Mouse (Mus musculus) heart, embryonic 10.5 days (tissue): Measurements from ENCODE around the gene Anxa1. TPM values are rescaled to one million over a fixed set of nuclear protein-coding genes. Genes with fewer than 3 reads are reported as not detected.

Experiments used
- DNase-seq: peaks from one replicate; pipeline ENCODE4 v3.0.0-alpha.2; 2017; ENCODE audit warnings: low spot score
- H3K27ac ChIP-seq: fragments of 300-500 bp; sonication (generic); 2 replicates; pipeline ENCODE4 v1.5.1; 2016; ENCODE audit warnings: mild to moderate bottlenecking
- H3K27me3 ChIP-seq: fragments of 300-500 bp; sonication (generic); 2 replicates; pipeline ENCODE4 v1.6.1; 2016; ENCODE audit warnings: mild to moderate bottlenecking; ENCODE audit not compliant: poor library complexity, insufficient read depth, severe bottlenecking
- H3K36me3 ChIP-seq: fragments of 300-500 bp; sonication (generic); 2 replicates; pipeline ENCODE4 v1.6.1; 2016; ENCODE audit warnings: mild to moderate bottlenecking, moderate library complexity
- H3K4me1 ChIP-seq: fragments of 300-500 bp; sonication (generic); 2 replicates; pipeline ENCODE4 v1.6.1; 2016; ENCODE audit warnings: mild to moderate bottlenecking
- H3K4me3 ChIP-seq: fragments of 300-500 bp; sonication (generic); 2 replicates; pipeline ENCODE4 v1.5.1; 2016; ENCODE audit warnings: mild to moderate bottlenecking, moderate library complexity
- H3K9me3 ChIP-seq: fragments of 300-500 bp; sonication (generic); 2 replicates; pipeline ENCODE4 v1.6.1; 2016; ENCODE audit warnings: mild to moderate bottlenecking, moderate library complexity
- WGBS: fragments of 180-500 bp; shearing (Covaris S2); methylation state at CpG from one replicate; pipeline ENCODE4 v1.1.7; 2016; 5-methylcytosine and 5-hydroxymethylcytosine counted together
- polyA plus RNA-seq: library from polyadenylated mRNA; unstranded; fragments of >200 nt; fragmentation: Nextera tagmentation; extraction: Ambion mirVana; gene quantifications from 2 replicates; pipeline ENCODE4 v1.2.1, GENCODE M21; 2016

The Anxa1 gene
- polyA plus RNA-seq, 1 experiment from 2014 or later: 7.1 TPM

DNA sequence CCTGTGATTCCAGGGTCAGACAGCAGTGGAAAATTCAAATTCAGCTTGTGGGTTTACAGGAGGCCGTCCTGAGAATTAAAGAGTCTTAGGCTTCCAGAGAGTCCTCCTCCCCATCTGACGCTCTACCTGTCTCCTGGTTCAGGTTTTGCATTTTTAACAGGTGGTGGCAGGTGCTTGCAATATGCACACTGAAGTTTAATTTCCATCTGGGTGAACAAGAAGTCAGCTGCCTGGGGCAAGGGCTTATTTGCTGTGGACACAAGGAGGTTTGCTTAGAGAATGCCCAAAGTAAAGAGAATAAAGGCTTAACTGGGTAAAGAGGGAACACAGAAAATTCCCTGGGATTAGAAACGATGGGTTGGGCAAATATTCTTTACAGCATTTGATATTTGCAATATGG, 11.2 kb upstream of the Anxa1 start:
- Histone ChIP-seq H3K27me3 (no peaks in the 10 kb centered on the region), H3K4me3 (no peak overlapping the region), H3K4me1 (no peaks in the 10 kb centered on the region), H3K27ac (no peak overlapping the region), H3K36me3 (no peaks in the 10 kb centered on the region), H3K9me3 (no peaks in the 10 kb centered on the region)
- DNase-seq: no peak
- WGBS: 75% methylated on average over 3 of the region's 3 CpGs

DNA sequence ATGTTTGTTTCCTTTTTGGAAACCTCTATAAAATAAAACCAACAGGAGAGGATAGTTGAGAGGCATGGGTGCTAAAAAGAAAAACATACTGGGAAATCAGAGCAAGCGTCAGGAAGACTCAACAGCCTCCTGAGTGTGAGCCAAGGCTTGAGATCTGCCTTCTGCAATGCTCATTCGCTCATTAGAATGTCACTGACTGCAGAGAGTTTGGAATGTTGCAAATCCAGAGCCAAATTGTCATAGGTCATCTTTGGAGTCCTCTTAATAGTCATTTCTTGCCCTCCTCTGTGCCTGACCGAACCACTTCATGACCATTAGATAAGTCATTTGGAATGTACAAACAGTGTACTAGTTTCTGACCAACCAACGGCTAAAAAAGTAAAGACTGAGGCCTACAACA, 8.4 kb upstream of the Anxa1 start:
- no peaks in the 10 kb centered on the region for H3K27me3 ChIP-seq
- H3K4me3 ChIP-seq: no peak overlapping the region
- 80% methylated on average over 4 of the region's 4 CpGs for WGBS
- H3K36me3 ChIP-seq: no peaks in the 10 kb centered on the region
- no peak overlapping the region for H3K27ac ChIP-seq
- no peaks in the 10 kb centered on the region for H3K4me1 ChIP-seq
- no peaks in the 10 kb centered on the region for H3K9me3 ChIP-seq
- DNase-seq: no peak

DNA sequence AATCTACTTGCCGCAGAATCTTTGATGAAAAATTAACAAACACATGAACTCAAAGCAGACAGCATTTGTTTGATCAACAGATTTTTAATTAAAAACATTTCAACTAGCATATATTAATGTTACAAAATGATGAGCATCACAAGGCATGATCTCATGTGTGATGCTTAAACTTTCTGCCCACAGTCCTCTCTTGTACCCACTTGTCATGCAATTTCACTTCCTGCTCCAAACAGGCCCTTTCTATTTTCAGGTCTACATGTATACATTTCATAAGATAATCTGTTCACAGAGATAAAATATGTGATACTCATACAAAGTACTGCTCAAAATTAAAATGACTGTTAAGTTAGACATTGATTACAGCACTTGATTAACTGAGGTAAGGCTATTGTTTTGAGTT, 6.3 kb upstream of the Anxa1 start:
- Histone ChIP-seq H3K36me3 (no peaks in the 10 kb centered on the region), H3K27ac (no peak overlapping the region), H3K9me3 (no peaks in the 10 kb centered on the region), H3K27me3 (no peaks in the 10 kb centered on the region), H3K4me3 (no peak overlapping the region), H3K4me1 (no peaks in the 10 kb centered on the region)
- DNase-seq: no peak
- 91% methylated on average over 1 of the region's 1 CpGs for WGBS

DNA sequence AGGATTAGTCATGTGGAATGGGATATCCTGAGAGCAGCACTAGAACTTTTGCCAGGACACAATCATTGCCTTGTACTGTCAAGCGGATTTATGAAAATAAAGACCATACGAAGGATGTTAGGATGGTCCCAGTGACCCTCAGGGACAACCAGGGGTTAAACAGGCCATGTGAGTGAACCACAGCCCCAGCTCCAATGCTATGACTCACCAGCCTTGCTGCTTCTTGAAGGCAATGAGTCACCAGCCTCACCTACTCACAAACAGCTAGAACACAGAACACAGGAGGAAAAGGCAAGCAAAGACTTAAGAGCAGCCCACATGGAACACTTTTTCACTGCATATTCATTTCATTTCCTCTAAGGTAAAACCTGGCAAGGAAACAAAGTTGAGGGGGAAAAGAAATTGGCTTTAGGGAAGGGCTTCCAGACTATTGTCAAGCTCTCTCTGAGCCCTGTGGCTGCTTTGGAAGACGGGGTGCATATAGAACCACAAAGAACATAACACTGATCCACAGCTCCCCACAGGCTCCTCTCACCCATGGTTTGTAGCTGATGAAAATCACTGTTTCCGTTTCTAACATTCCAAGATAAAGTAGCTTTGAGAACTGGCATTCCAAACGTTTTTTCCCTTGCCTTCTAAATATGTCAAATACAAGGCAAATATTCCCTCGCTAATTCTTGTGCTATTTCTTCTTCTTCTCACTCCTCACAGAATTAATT, 3.0 kb upstream of the Anxa1 start:
- WGBS: 55% methylated on average over 6 of the region's 6 CpGs
- Histone ChIP-seq H3K27me3 (no peaks in the 10 kb centered on the region), H3K4me3 (no peak overlapping the region), H3K36me3 (no peaks in the 10 kb centered on the region), H3K9me3 (no peaks in the 10 kb centered on the region), H3K4me1 (no peaks in the 10 kb centered on the region), H3K27ac (no peak overlapping the region)
- no peak for DNase-seq

DNA sequence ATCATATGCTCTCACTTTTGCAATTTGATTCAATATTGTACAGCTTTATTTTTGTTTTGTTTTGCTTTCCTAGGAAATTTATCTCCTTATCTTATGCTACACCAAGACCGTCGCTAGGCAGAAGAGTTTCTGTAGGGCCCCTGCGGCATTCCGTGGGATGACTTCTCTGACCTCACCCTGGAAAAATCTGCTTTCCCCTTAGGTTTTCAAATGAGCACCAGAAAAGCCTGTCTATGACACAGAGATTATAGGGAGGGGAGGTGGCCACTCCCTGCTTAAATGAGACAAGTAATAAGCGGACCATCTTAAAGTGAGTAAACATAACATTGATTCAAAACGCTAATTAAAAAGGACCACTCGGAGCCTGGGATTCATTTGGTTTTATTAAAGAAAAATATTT, 1.0 kb downstream of the Anxa1 start:
- no peak overlapping the region for H3K4me3 ChIP-seq
- no peaks in the 10 kb centered on the region for H3K27me3 ChIP-seq
- no peak overlapping the region for H3K27ac ChIP-seq
- no peak for DNase-seq
- no peaks in the 10 kb centered on the region for H3K4me1 ChIP-seq
- no peaks in the 10 kb centered on the region for H3K9me3 ChIP-seq
- WGBS: 52% methylated on average over 7 of the region's 7 CpGs
- H3K36me3 ChIP-seq: no peaks in the 10 kb centered on the region

DNA sequence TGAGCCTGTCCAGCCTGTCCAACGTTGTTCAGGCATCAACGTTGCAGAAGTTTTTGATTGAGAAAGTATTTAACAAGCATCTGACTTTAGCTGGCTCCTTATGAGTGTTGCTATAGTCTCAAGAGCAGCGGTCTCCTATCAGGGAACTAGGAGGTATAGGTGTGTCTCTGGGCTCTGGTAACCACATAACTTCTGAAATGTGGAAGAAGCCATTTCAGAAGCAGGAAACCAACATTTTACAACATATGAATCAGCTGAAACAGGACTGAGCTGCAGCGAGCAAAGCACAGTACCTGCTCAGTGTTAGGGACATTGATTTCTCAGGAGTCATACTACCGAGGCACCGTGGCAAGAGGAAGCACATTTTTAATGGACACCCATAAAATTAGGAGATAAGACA, 1.5 kb downstream of the Anxa1 start:
- H3K4me3 ChIP-seq: no peak overlapping the region
- no peaks in the 10 kb centered on the region for H3K27me3 ChIP-seq
- H3K27ac ChIP-seq: no peak overlapping the region
- no peaks in the 10 kb centered on the region for H3K4me1 ChIP-seq
- no peaks in the 10 kb centered on the region for H3K9me3 ChIP-seq
- H3K36me3 ChIP-seq: no peaks in the 10 kb centered on the region
- 75% methylated on average over 6 of the region's 6 CpGs for WGBS
- DNase-seq: no peak

DNA sequence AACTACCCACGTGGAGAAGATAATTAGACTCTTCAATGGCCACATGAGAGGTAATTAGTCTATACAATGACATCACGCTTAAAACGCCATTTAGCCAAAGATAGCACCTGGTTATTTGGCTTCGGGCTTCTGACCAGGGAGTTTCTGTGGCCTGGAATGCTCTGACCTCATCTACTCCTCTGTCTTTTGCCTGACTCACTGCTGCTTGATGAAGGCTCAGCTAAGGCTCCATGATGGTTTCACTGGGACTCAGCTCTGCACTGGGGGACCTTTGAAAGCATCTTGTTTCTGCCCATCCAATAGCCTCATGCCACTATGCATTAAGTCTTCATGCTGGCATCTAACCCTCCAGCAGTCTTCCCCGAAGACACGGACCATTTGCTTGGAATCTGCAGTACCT, 2.5 kb downstream of the Anxa1 start:
- WGBS: 73% methylated on average over 6 of the region's 6 CpGs

DNA sequence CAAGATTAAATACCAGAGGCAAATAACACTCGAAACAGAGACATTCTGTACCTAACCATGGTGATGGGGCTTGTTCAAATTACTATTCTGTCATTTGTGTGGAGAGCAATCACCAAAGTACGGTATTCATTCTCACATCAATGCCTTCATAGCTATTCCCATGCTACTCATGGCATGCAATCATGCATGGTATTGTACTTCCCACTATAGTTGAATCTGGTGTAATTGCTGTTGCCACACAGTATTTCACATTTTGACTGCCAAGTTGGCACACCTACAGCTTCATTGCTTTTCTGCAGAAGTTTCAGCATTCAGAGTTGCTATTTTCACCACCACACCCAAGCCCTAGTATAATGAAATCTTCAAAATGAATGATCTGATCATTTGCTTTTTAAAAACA, 4.4 kb downstream of the Anxa1 start:
- WGBS: 85% methylated on average over 2 of the region's 2 CpGs
- Histone ChIP-seq H3K27ac (no peak overlapping the region), H3K27me3 (no peaks in the 10 kb centered on the region)

More for the DNA sequence above, 2.5 kb downstream of the Anxa1 start:
- no peak for DNase-seq
- no peak overlapping the region for H3K4me3 ChIP-seq
- no peaks in the 10 kb centered on the region for H3K4me1 ChIP-seq
- H3K9me3 ChIP-seq: no peaks in the 10 kb centered on the region
- no peak overlapping the region for H3K27ac ChIP-seq
- no peaks in the 10 kb centered on the region for H3K27me3 ChIP-seq
- H3K36me3 ChIP-seq: no peaks in the 10 kb centered on the region

DNA sequence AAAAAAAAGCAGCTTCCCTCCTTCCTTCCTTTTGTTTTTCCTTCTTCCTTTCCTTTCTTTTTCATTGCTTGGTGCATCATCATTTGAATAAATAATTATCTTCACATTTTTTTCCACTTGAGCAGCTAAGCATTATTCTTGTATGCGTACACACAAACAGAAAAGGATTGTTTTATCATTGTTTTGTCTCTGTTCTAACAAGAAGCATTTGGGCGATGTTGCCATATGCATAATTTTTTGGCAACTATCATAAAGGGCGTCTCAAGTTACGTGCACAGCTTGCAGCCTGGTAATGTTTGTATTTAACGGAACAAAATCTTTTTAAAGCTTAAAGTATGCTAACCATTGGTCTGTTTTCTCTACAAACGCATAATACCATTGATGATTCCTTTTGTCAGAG, 5.1 kb downstream of the Anxa1 start:
- DNase-seq: no peak
- Histone ChIP-seq H3K27ac (no peak overlapping the region), H3K36me3 (no peaks in the 10 kb centered on the region), H3K4me1 (no peaks in the 10 kb centered on the region), H3K27me3 (no peaks in the 10 kb centered on the region), H3K9me3 (no peaks in the 10 kb centered on the region), H3K4me3 (no peak overlapping the region)
- 80% methylated on average over 6 of the region's 6 CpGs for WGBS

More for the DNA sequence above, 4.4 kb downstream of the Anxa1 start:
- DNase-seq: no peak
- Histone ChIP-seq H3K36me3 (no peaks in the 10 kb centered on the region), H3K9me3 (no peaks in the 10 kb centered on the region), H3K4me1 (no peaks in the 10 kb centered on the region), H3K4me3 (no peak overlapping the region)

DNA sequence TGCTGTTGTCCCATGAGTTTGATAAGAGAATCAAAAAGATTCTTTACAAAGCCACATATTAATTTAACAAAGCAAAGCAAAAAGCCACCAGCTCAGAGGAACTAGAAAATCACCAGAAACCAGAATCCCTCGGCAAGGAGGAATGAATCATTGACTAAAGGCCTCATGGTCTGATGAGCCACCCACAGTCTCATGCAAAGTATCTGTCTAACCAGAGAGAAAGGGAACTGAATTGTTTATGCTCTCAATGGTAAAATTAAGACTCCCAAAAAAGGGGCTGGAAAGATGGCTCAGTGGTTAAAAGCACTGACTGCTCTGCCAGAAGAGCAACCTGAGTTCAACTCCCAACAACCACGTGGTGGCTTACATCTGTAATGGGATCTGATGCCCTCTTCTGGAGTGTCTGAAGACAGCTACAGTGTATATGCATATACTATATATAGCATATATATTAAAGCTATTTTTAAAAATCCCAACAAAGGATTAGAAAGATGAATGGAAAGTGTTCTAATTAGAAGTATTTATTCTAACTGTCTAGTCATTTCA, 9.5 kb downstream of the Anxa1 start:
- no peaks in the 10 kb centered on the region for H3K36me3 ChIP-seq
- no peaks in the 10 kb centered on the region for H3K27me3 ChIP-seq
- no peak overlapping the region for H3K4me3 ChIP-seq
- DNase-seq: no peak
- no peaks in the 10 kb centered on the region for H3K9me3 ChIP-seq
- H3K4me1 ChIP-seq: no peaks in the 10 kb centered on the region
- WGBS: 63% methylated on average over 2 of the region's 2 CpGs
- no peak overlapping the region for H3K27ac ChIP-seq

DNA sequence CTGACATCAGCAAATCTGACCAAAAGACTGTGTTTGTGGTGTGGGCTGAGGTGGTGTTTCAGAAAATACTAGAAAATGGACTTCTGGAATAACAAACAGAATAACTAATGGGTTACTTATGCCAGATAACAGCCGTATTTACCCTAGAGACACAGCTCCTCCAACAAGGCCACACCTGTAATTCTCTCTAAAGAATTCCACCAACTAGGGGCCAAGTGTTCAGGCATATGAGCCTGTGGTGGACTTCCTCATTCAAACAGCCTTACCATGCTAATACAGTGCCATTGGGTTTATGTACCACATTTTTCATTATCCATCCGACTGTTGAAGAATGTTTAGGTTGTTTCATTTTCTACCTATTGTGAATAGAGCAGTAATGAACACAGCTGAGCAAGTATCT, 20.6 kb downstream of the Anxa1 start:
- Histone ChIP-seq H3K9me3 (no peaks in the 10 kb centered on the region), H3K27me3 (no peaks in the 10 kb centered on the region), H3K4me1 (no peaks in the 10 kb centered on the region), H3K27ac (no peak overlapping the region), H3K36me3 (no peaks in the 10 kb centered on the region), H3K4me3 (no peak overlapping the region)
- WGBS: 85% methylated on average over 2 of the region's 2 CpGs
- no peak for DNase-seq

DNA sequence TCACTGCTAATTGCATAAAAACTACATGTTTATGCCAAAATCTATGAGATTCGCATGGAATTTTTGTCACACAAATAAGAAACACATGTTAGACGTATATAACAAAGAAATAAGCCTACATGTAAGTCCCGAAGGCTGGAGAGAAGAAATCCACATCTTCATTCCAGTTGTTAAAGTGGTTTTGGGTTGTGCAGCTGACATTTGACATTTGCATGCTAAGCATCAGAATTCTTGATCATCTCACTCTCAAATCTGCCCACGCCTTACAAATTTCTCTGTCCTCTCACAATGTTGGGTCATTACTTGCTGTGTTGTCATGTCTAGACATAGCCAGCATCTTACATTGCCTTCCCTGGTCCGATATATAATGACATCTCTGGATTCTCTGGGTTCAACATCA, 24.2 kb downstream of the Anxa1 start:
- no peaks in the 10 kb centered on the region for H3K36me3 ChIP-seq
- H3K4me3 ChIP-seq: no peak overlapping the region
- H3K27me3 ChIP-seq: no peaks in the 10 kb centered on the region
- no peaks in the 10 kb centered on the region for H3K4me1 ChIP-seq
- H3K9me3 ChIP-seq: no peaks in the 10 kb centered on the region
- WGBS: 80% methylated on average over 5 of the region's 5 CpGs
- H3K27ac ChIP-seq: no peak overlapping the region
- no peak for DNase-seq

DNA sequence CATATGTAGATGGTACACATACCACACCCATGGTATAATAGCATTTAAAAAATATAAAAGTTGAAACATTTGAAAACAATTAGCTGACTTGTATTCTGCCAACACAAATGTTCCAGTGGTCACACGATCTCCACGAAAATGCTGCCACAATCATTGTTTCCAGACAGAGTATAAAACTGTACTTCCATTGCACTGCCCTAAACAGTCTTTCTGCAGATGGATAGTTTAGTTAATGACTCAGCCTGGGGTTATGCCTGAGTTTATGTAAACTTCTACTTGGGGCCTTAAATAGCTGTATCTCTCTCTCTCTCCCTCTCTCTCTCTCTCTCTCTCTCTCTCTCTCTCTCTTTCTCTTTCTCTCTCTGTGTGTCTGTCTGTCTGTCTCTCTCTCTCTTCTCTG, 24.7 kb downstream of the Anxa1 start:
- 77% methylated on average over 2 of the region's 2 CpGs for WGBS
- H3K36me3 ChIP-seq: no peaks in the 10 kb centered on the region
- H3K27ac ChIP-seq: no peak overlapping the region
- H3K4me1 ChIP-seq: no peaks in the 10 kb centered on the region
- DNase-seq: no peak
- no peaks in the 10 kb centered on the region for H3K9me3 ChIP-seq
- no peak overlapping the region for H3K4me3 ChIP-seq
- no peaks in the 10 kb centered on the region for H3K27me3 ChIP-seq

DNA sequence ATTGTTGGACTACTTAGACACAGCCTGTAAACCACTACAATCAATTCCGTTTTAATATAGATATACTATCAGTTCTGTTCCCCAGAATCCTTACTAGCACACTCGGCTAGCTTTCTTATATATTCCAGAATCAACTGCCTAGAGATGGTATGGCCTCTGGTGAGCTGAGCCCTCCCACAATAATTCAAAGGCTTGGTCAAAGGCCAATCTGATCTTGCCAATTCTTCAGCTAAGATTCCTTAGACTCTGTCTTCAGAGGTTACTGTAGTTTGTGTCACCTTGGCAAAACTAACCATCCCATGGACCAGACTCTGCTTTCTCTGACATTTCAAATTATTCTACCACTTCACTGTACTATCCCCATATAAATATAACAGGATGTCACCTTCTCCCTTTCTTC, 25.4 kb downstream of the Anxa1 start:
- Histone ChIP-seq H3K36me3 (no peaks in the 10 kb centered on the region), H3K4me1 (no peaks in the 10 kb centered on the region), H3K9me3 (no peaks in the 10 kb centered on the region), H3K27me3 (no peaks in the 10 kb centered on the region), H3K4me3 (no peak overlapping the region), H3K27ac (no peak overlapping the region)
- WGBS: 85% methylated on average over 2 of the region's 2 CpGs
- no peak for DNase-seq
